Mouse (Mus musculus) thymus, adult 2 months (tissue): ENCODE measurements around the gene Prm1. TPM values are rescaled to one million over a fixed set of nuclear protein-coding genes. Genes with fewer than 3 reads are reported as not detected.

Source experiments
- DNase-seq: peaks from one replicate; pipeline ENCODE4 v3.0.0; 2021
- H3K27ac ChIP-seq: fragments of 200-500 bp; 2 replicates; pipeline ENCODE4 v1.5.1; 2012; ENCODE audit warnings: low read length, control low read depth; ENCODE audit not compliant: control insufficient read depth, insufficient read depth
- H3K27me3 ChIP-seq: fragments of 200-500 bp; 2 replicates; pipeline ENCODE4 v1.6.1; 2012; ENCODE audit warnings: mild to moderate bottlenecking, low read length, moderate library complexity, mixed read lengths; ENCODE audit not compliant: control insufficient read depth, insufficient read depth
- H3K36me3 ChIP-seq: fragments of 200-500 bp; 2 replicates; pipeline ENCODE4 v1.6.1; 2012; ENCODE audit warnings: mild to moderate bottlenecking, low read length, moderate library complexity; ENCODE audit not compliant: control insufficient read depth, insufficient read depth
- H3K4me1 ChIP-seq: fragments of 200-500 bp; replicated peaks from 2 replicates; pipeline ENCODE4 v1.6.1; 2012; ENCODE audit warnings: low read length; ENCODE audit not compliant: control insufficient read depth, insufficient read depth
- H3K4me3 ChIP-seq: fragments of 200-500 bp; 2 replicates; pipeline ENCODE4 v1.5.1; 2012; ENCODE audit warnings: mild to moderate bottlenecking, low read length, control low read depth, moderate library complexity; ENCODE audit not compliant: control insufficient read depth, insufficient read depth
- CTCF ChIP-seq: fragments of 200-500 bp; IDR thresholded peaks from 2 replicates; pipeline ENCODE4 v1.5.1; 2012; ENCODE audit warnings: mild to moderate bottlenecking, control low read depth, low read length, moderate library complexity, borderline replicate concordance; ENCODE audit not compliant: control insufficient read depth, poor library complexity, insufficient read depth; ENCODE audit errors: extremely low read depth
- POLR2A ChIP-seq: fragments of 200-500 bp; IDR thresholded peaks from 2 replicates; pipeline ENCODE4 v1.6.1; 2012; ENCODE audit warnings: mild to moderate bottlenecking, low read length, control low read depth, moderate library complexity; ENCODE audit not compliant: control insufficient read depth, poor library complexity, insufficient read depth; ENCODE audit errors: extremely low read depth
- WGBS: fragments of 180-500 bp; shearing (Covaris S2); methylation state at CpG from one replicate; pipeline ENCODE4 v1.1.7; 2018; 5-methylcytosine and 5-hydroxymethylcytosine counted together
- polyA plus RNA-seq: library from polyadenylated mRNA; depleted of rRNA; stranded (reverse); fragments of >200 nt; gene quantifications from 2 replicates; pipeline ENCODE4 v1.2.3, GENCODE M21; 2012

Gene Prm1
- polyA plus RNA-seq, 1 experiment = 6.1 TPM

- DNase-seq = no peak
- no peaks in the 10 kb centered on the region for H3K27me3 ChIP-seq
- TF ChIP-seq CTCF = no peak
- no peak for TF ChIP-seq POLR2A
- peak overlapping the region; percentile 78 for H3K27ac ChIP-seq
- no peak overlapping the region for H3K4me3 ChIP-seq
- over 99% methylated on average over 4 of the region's 4 CpGs for WGBS
- H3K4me1 ChIP-seq = peaks cover 51% of the 10 kb centered on the region
- H3K36me3 ChIP-seq = no peaks in the 10 kb centered on the region
Observed at GRCm38 (mm10) chr16:10825840-10826239, 20.2 kb upstream of the Prm1 start.

- Histone ChIP-seq H3K4me3 (no peak overlapping the region), H3K27me3 (no peaks in the 10 kb centered on the region), H3K36me3 (no peaks in the 10 kb centered on the region), H3K4me1 (peaks cover 48% of the 10 kb centered on the region), H3K27ac (no peak overlapping the region)
- no peak for TF ChIP-seq CTCF
- no peak for TF ChIP-seq POLR2A
- DNase-seq = no peak
- WGBS = 97% methylated on average over 1 of the region's 1 CpGs
Observed at GRCm38 (mm10) chr16:10824536-10824935, 18.9 kb upstream of the Prm1 start.

- peaks cover 40% of the 10 kb centered on the region for H3K4me1 ChIP-seq
- 95% methylated on average over 4 of the region's 4 CpGs for WGBS
- no peak overlapping the region for H3K27ac ChIP-seq
- TF ChIP-seq POLR2A = no peak
- no peak for TF ChIP-seq CTCF
- H3K4me3 ChIP-seq = no peak overlapping the region
- no peaks in the 10 kb centered on the region for H3K27me3 ChIP-seq
- H3K36me3 ChIP-seq = no peaks in the 10 kb centered on the region
- DNase-seq = no peak
Observed at GRCm38 (mm10) chr16:10821387-10821786, 15.7 kb upstream of the Prm1 start.

GRCm38 (mm10) chr16:10819966-10820365 lies 14.3 kb upstream of the Prm1 start:
- TF ChIP-seq POLR2A (no peak), CTCF (no peak)
- Histone ChIP-seq H3K27me3 (no peaks in the 10 kb centered on the region), H3K4me1 (peaks cover 41% of the 10 kb centered on the region), H3K36me3 (no peaks in the 10 kb centered on the region), H3K4me3 (no peak overlapping the region), H3K27ac (no peak overlapping the region)
- WGBS = 97% methylated on average over 3 of the region's 3 CpGs
- DNase-seq = no peak

GRCm38 (mm10) chr16:10818579-10819135 lies 13.0 kb upstream of the Prm1 start:
- Histone ChIP-seq H3K27ac (0 out of 2 replicates have a peak overlapping the region, but pooled peaks have one; percentile 0), H3K4me1 (peaks cover 52% of the 10 kb centered on the region), H3K36me3 (no peaks in the 10 kb centered on the region), H3K27me3 (no peaks in the 10 kb centered on the region), H3K4me3 (no peak overlapping the region)
- WGBS = 92% methylated on average over 4 of the region's 4 CpGs
- DNase-seq = no peak
- TF ChIP-seq CTCF (no peak), POLR2A (no peak)

GRCm38 (mm10) chr16:10814864-10815263 lies 9.2 kb upstream of the Prm1 start:
- no peak for TF ChIP-seq CTCF
- 0 out of 2 replicates have a peak, but pooled peaks have one; percentile 12 for TF ChIP-seq POLR2A
- no peak for DNase-seq
- Histone ChIP-seq H3K4me1 (peaks cover 69% of the 10 kb centered on the region), H3K27me3 (no peaks in the 10 kb centered on the region), H3K27ac (peak overlapping the region; percentile 24; the same call in 1 of the 2 replicates), H3K36me3 (no peaks in the 10 kb centered on the region), H3K4me3 (no peak overlapping the region)
- WGBS = 29% methylated on average over 4 of the region's 4 CpGs

GRCm38 (mm10) chr16:10813726-10814125 lies 8.1 kb upstream of the Prm1 start:
- Histone ChIP-seq H3K4me1 (peaks cover 64% of the 10 kb centered on the region), H3K27me3 (no peaks in the 10 kb centered on the region), H3K36me3 (no peaks in the 10 kb centered on the region), H3K4me3 (no peak overlapping the region), H3K27ac (peak overlapping the region; percentile 25; the same call in 1 of the 2 replicates)
- no peak for TF ChIP-seq CTCF
- TF ChIP-seq POLR2A = no peak
- no peak for DNase-seq
- WGBS = 45% methylated on average over 4 of the region's 4 CpGs
